Mouse (Mus musculus): ENCODE measurements around the gene Ppm1h. TPM values are rescaled to one million over a fixed set of nuclear protein-coding genes. Genes with fewer than 3 reads are reported as not detected.

Gene Ppm1h
- total and polyA plus RNA-seq, 3 experiments: 6.9 to 14.9 TPM; not detected in 1

DNA sequence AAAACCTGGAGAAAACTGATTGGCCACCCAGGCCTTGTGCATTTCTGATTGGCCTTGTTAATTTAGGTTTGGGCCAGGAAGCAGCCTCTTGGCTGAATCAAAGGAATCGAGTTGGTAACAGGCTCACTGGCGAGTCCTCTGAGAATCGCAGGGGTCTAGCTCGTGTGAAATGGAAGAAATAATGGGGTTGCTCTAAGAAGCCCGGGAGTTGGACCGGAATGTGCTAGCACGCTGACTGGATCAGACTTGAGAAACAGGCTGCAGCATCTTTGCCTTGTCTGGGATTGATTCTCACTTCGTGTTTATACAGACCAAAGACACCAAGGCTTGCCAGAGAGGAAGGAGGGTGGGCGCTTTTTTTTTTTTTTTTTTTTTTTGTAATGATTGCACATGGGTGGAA lies 282.9 kb downstream of the Ppm1h start:
- H3K79me2 ChIP-seq (ENCODE audit: control insufficient read depth, insufficient read depth, low read length, poor library complexity): no peaks in the 10 kb centered on the region
- H3K9me3 ChIP-seq (replicated peaks; ENCODE audit: insufficient read depth, low read length): no peaks in the 10 kb centered on the region
- no peak for TF ChIP-seq USF2 (IDR thresholded peaks at IDR 0.05; ENCODE audit: borderline replicate concordance in 1 of 2, insufficient read depth in 1 of 2, low read depth in 1 of 2, low read length in 2 of 2)
- no peak for TF ChIP-seq GABPA (IDR thresholded peaks at IDR 0.05; ENCODE audit: low read depth, low read length)
- H3K4me1 ChIP-seq (ENCODE audit: control insufficient read depth in 1 of 2, insufficient read depth in 2 of 2, low read length in 2 of 2): no peaks in the 10 kb centered on the region
- H3K36me3 ChIP-seq (ENCODE audit: control insufficient read depth in 1 of 2, insufficient read depth in 2 of 2, low read length in 2 of 2): no peaks in the 10 kb centered on the region
- no peak overlapping the region for H3K27ac ChIP-seq (ENCODE audit: control insufficient read depth, low read depth, low read length)
- no peak overlapping the region for H3K4me3 ChIP-seq (ENCODE audit: control insufficient read depth in 1 of 2, insufficient read depth in 1 of 2, low read depth in 2 of 2, low read length in 2 of 2)
- DNase-seq (ENCODE audit: low read depth, low spot score): no peak
- no peaks in the 10 kb centered on the region for H3K27me3 ChIP-seq (ENCODE audit: control insufficient read depth in 1 of 2, insufficient read depth in 2 of 2, low read length in 2 of 2)
- H3K9ac ChIP-seq (ENCODE audit: control insufficient read depth, low read depth, low read length, poor library complexity, severe bottlenecking): no peak overlapping the region

DNA sequence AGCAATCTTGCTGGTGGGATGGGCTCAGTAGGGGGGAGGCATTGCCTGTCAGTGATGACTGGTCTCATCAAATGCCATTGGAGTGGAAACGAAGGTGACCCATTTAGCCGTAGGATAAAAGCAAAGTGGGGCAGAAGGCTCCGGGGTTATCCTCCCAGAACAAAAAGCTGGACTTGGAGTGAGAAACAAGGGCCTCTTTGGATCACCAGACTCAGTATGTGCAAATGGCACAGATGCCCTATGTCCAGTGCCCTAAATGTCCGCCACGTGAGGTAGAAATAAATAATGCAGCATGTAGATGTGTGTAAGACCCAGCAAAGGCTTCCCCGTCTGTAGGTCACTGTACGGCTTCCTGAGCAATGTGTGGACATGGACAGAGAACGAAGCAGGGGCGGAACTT lies 284.1 kb downstream of the Ppm1h start:
- Histone ChIP-seq H3K4me1 (ENCODE audit: control insufficient read depth in 1 of 2, insufficient read depth in 2 of 2, low read length in 2 of 2) (no peaks in the 10 kb centered on the region), H3K9me3 (replicated peaks; ENCODE audit: insufficient read depth, low read length) (no peaks in the 10 kb centered on the region), H3K4me3 (ENCODE audit: control insufficient read depth in 1 of 2, insufficient read depth in 1 of 2, low read depth in 2 of 2, low read length in 2 of 2) (no peak overlapping the region), H3K27me3 (ENCODE audit: control insufficient read depth in 1 of 2, insufficient read depth in 2 of 2, low read length in 2 of 2) (no peaks in the 10 kb centered on the region), H3K9ac (ENCODE audit: control insufficient read depth, low read depth, low read length, poor library complexity, severe bottlenecking) (no peak overlapping the region), H3K79me2 (ENCODE audit: control insufficient read depth, insufficient read depth, low read length, poor library complexity) (no peaks in the 10 kb centered on the region), H3K27ac (ENCODE audit: control insufficient read depth, low read depth, low read length) (no peak overlapping the region), H3K36me3 (ENCODE audit: control insufficient read depth in 1 of 2, insufficient read depth in 2 of 2, low read length in 2 of 2) (no peaks in the 10 kb centered on the region)
- TF ChIP-seq CTCF (IDR thresholded peaks at IDR 0.05 in 2 of 3, conservative IDR thresholded peaks at IDR 0.05 in 1 of 3; ENCODE audit: control insufficient read depth in 1 of 3, insufficient read depth in 1 of 3, low read depth in 2 of 3, low read length in 3 of 3, poor library complexity in 1 of 3, severe bottlenecking in 1 of 3) (no peak), MYB (IDR thresholded peaks at IDR 0.05; ENCODE audit: low read depth, low read length) (no peak), USF2 (IDR thresholded peaks at IDR 0.05; ENCODE audit: borderline replicate concordance in 1 of 2, insufficient read depth in 1 of 2, low read depth in 1 of 2, low read length in 2 of 2) (no peak), GATA1 (IDR thresholded peaks at IDR 0.05; ENCODE audit: low read depth, low read length) (no peak)
- DNase-seq (ENCODE audit: low read depth, low spot score): no peak

DNA sequence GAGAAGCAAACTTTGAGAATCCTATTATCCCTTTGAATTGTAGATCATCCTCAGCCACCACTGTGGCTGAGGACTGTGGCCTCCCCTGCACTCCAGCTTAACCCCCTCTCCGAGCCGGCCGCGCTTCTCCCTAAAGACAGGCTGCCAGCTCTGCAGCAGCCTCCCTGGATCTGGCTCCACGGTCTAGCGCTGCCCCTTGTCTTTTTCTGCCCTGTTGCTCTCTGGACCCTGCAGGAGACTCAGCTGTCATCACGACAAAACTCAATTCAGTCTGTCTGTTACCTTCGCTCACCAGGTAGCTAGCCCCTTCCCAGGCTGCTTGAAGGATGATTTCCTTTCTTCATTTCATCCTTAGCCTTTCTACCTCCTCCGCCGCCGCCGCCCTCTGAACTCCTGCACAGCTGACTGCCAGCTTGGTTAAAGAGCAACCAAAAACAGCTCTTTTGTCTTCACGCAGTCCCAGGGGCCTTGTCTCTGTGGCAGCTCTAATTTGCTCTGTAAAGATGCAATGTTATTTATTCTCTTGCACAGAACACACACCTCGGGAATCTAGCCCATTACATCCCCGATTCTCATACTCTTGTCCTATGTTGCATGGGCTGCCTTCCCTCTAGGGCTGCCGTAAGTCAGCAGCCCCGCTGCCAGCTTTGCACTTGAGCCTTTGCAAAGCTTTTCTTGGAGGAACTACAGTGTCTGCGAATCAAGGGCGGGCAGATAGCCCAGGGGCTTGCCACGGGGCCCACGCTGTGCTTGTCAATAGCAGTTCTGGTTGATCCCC lies 285.1 kb downstream of the Ppm1h start:
- H3K27ac ChIP-seq (ENCODE audit: control insufficient read depth, low read depth, low read length): no peak overlapping the region
- TF ChIP-seq BHLHE40 (IDR thresholded peaks at IDR 0.05; ENCODE audit: borderline replicate concordance, low read depth, low read length) (no peak), NELFE (IDR thresholded peaks at IDR 0.05; ENCODE audit: low read depth, low read length) (no peak), SIN3A (IDR thresholded peaks at IDR 0.05; ENCODE audit: low read length) (no peak), GATA1 (IDR thresholded peaks at IDR 0.05; ENCODE audit: low read depth, low read length) (no peak), USF2 (IDR thresholded peaks at IDR 0.05; ENCODE audit: borderline replicate concordance in 1 of 2, insufficient read depth in 1 of 2, low read depth in 1 of 2, low read length in 2 of 2) (no peak)
- no peaks in the 10 kb centered on the region for H3K4me1 ChIP-seq (ENCODE audit: control insufficient read depth in 1 of 2, insufficient read depth in 2 of 2, low read length in 2 of 2)
- H3K27me3 ChIP-seq (ENCODE audit: control insufficient read depth in 1 of 2, insufficient read depth in 2 of 2, low read length in 2 of 2): no peaks in the 10 kb centered on the region
- H3K9ac ChIP-seq (ENCODE audit: control insufficient read depth, low read depth, low read length, poor library complexity, severe bottlenecking): no peak overlapping the region
- no peak for DNase-seq (ENCODE audit: low read depth, low spot score)
- no peaks in the 10 kb centered on the region for H3K36me3 ChIP-seq (ENCODE audit: control insufficient read depth in 1 of 2, insufficient read depth in 2 of 2, low read length in 2 of 2)
- H3K79me2 ChIP-seq (ENCODE audit: control insufficient read depth, insufficient read depth, low read length, poor library complexity): no peaks in the 10 kb centered on the region
- no peaks in the 10 kb centered on the region for H3K9me3 ChIP-seq (replicated peaks; ENCODE audit: insufficient read depth, low read length)
- no peak overlapping the region for H3K4me3 ChIP-seq (ENCODE audit: control insufficient read depth in 1 of 2, insufficient read depth in 1 of 2, low read depth in 2 of 2, low read length in 2 of 2)
